Mouse (Mus musculus): ENCODE data around the gene Mettl25. TPM values are rescaled to one million over a fixed set of nuclear protein-coding genes. Genes with fewer than 3 reads are reported as not detected.

The Mettl25 gene
- polyA plus RNA-seq (2014; fragmentation: Illumina TruSeq; extraction: RNeasy Lipid Tissue Mini Kit (QIAGEN cat#74804)) = 12.6 TPM

GRCm38 (mm10) chr10:105840928-105841888 lies at the start of gene Mettl25, which contains the start of gene Ccdc59:
Mettl25 (minus strand) TSS chr10:105841380.
Ccdc59 (plus strand) TSS chr10:105841067.

Other genes with a start within 250 kb of the Mettl25 start
- 54.7 TPM for gene Ccdc59, start 313 bp downstream of the Mettl25 start, polyA plus RNA-seq (2014; fragmentation: Illumina TruSeq; extraction: RNeasy Lipid Tissue Mini Kit (QIAGEN cat#74804))